Mouse (Mus musculus): Measurements from ENCODE around the gene Ddx3x.
A peak's percentile ranks its signal among the peaks of the same experiment; 100 is the strongest.
"Not testable (repeated sequence)": the region's sequence is repeated elsewhere in the genome, so short reads cannot be mapped to it uniquely, and the experiment has no call there.

Ddx3x gene

GRCm38 (mm10) chrX:13280409-13281328 is at the start of gene Ddx3x:
Ddx3x (plus strand) TSS chrX:13280970.
- peak; percentile 93 for DNase-seq (ENCODE audit: low spot score)

GRCm38 (mm10) chrX:13231243-13231642 is 49.5 kb upstream of the Ddx3x start:
- DNase-seq (ENCODE audit: low spot score) = no peak

GRCm38 (mm10) chrX:13232834-13233233 is 47.9 kb upstream of the Ddx3x start:
- not testable (repeated sequence) for DNase-seq (ENCODE audit: low spot score)

- DNase-seq (ENCODE audit: low spot score) = no peak
Observed at GRCm38 (mm10) chrX:13233631-13234030, 47.1 kb upstream of the Ddx3x start.

- DNase-seq (ENCODE audit: low spot score) = no peak
Observed at GRCm38 (mm10) chrX:13234709-13235108, 46.1 kb upstream of the Ddx3x start.

GRCm38 (mm10) chrX:13236100-13236568 is 44.6 kb upstream of the Ddx3x start:
- DNase-seq (ENCODE audit: low spot score) = no peak

GRCm38 (mm10) chrX:13239455-13239854 is 41.3 kb upstream of the Ddx3x start:
- no peak for DNase-seq (ENCODE audit: low spot score)

GRCm38 (mm10) chrX:13240646-13241425 is 39.9 kb upstream of the Ddx3x start:
- no peak for DNase-seq (ENCODE audit: low spot score)

GRCm38 (mm10) chrX:13241426-13242319 is 39.1 kb upstream of the Ddx3x start:
- DNase-seq (ENCODE audit: low spot score) = peak; percentile 16

GRCm38 (mm10) chrX:13242320-13243096 is 38.3 kb upstream of the Ddx3x start:
- peak; percentile 83 for DNase-seq (ENCODE audit: low spot score)

- DNase-seq (ENCODE audit: low spot score) = peak; percentile 14
Observed at GRCm38 (mm10) chrX:13243133-13244123, 37.3 kb upstream of the Ddx3x start.

- no peak for DNase-seq (ENCODE audit: low spot score)
Observed at GRCm38 (mm10) chrX:13244588-13244987, 36.2 kb upstream of the Ddx3x start.

GRCm38 (mm10) chrX:13245027-13245426 is 35.7 kb upstream of the Ddx3x start:
- DNase-seq (ENCODE audit: low spot score) = no peak

GRCm38 (mm10) chrX:13251683-13252082 is 29.1 kb upstream of the Ddx3x start:
- DNase-seq (ENCODE audit: low spot score) = no peak

GRCm38 (mm10) chrX:13254273-13254672 is 26.5 kb upstream of the Ddx3x start:
- DNase-seq (ENCODE audit: low spot score) = no peak

GRCm38 (mm10) chrX:13263356-13263755 is 17.4 kb upstream of the Ddx3x start:
- no peak for DNase-seq (ENCODE audit: low spot score)

GRCm38 (mm10) chrX:13275519-13276137 is 5.1 kb upstream of the Ddx3x start:
- DNase-seq (ENCODE audit: low spot score) = no peak

- no peak for DNase-seq (ENCODE audit: low spot score)
Observed at GRCm38 (mm10) chrX:13278996-13279395, 1.8 kb upstream of the Ddx3x start.

- peak; percentile 51 for DNase-seq (ENCODE audit: low spot score)
Observed at GRCm38 (mm10) chrX:13280037-13280408, 747 bp upstream of the Ddx3x start.
